Mouse (Mus musculus): ENCODE results near the gene Vwa5a. TPM values are rescaled to one million over a fixed set of nuclear protein-coding genes. Genes with fewer than 3 reads are reported as not detected.

Gene Vwa5a
- polyA plus RNA-seq, 1 experiment, result 72.4 TPM

DNA sequence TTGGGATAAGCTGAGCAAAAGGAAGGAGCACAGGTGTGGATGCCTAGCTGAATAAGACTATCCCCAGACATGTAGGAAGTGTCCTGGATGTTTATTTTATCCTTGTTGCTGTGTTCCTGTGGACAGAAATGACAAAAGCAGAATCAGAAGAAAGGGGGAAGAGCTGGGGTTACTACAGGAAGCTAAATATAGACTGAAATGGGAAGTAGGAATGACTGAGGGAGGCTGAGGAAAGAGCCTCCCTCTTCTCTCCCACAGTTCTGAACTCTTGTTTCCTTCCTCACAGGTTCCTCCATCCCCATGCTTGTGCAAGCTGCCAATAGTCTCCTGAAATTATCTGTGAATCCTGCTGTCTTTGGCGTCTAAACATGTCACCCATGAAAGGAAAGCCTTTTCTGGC, 23.3 kb downstream of the Vwa5a start:
- Histone ChIP-seq H3K9me3 (replicated peaks; ENCODE audit: control insufficient read depth, insufficient read depth, low read length, poor library complexity, severe bottlenecking) (no peaks in the 10 kb centered on the region), H3K9ac (ENCODE audit: low read depth, poor library complexity, severe bottlenecking) (no peak overlapping the region), H3K4me3 (ENCODE audit: low read depth, low read length) (no peak overlapping the region), H3K4me1 (ENCODE audit: control insufficient read depth, insufficient read depth, low read length) (no peaks in the 10 kb centered on the region), H3K27me3 (ENCODE audit: control insufficient read depth, insufficient read depth, low read length, poor library complexity, severe bottlenecking) (no peaks in the 10 kb centered on the region), H3K27ac (ENCODE audit: insufficient read depth, low read length) (no peak overlapping the region), H3K36me3 (ENCODE audit: control insufficient read depth, insufficient read depth, low read length, poor library complexity, severe bottlenecking) (no peaks in the 10 kb centered on the region)
- TF ChIP-seq POLR2A (IDR thresholded peaks at IDR 0.05; ENCODE audit: insufficient read depth, low read length), result no peak
- no peak for TF ChIP-seq CTCF (IDR thresholded peaks at IDR 0.05; ENCODE audit: low read depth, low read length)
- no peak for TF ChIP-seq EP300 (IDR thresholded peaks at IDR 0.05; ENCODE audit: insufficient read depth, low read depth, low read length)

DNA sequence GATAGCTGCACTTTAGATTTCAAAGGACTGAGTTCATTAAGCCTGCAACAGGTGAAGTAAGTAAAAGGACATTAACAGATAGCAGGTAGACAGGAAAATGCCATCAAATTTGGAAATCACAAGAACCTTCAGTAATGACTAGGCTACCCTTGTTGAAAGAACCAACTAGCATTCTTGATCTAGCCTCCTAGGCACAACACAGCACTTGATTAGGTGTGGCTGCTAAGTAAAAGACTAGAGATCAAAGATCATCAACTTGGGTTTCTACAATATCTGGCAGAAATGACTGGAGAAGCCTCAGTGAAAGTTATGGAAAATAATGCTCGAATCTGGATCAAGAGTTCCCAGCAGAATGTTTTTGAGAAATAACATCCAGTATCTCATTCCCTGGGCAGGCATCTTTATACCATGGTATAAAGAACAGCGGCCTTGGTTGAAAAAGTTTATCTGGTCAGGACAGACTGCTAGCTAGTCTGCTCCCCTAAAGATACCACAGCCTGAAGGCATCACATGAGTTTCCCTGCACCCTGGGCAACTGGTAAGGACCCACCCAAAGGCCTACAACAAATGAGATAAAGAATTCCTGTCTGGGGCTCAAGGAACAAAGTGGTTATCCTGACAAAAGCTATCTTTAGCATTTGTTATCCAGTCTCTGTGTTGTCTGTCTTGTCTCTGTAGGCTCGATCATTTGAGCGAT, 26.7 kb downstream of the Vwa5a start:
- Histone ChIP-seq H3K27ac (ENCODE audit: insufficient read depth, low read length) (no peak overlapping the region), H3K4me1 (ENCODE audit: control insufficient read depth, insufficient read depth, low read length) (no peaks in the 10 kb centered on the region), H3K9me3 (replicated peaks; ENCODE audit: control insufficient read depth, insufficient read depth, low read length, poor library complexity, severe bottlenecking) (no peaks in the 10 kb centered on the region), H3K4me3 (ENCODE audit: low read depth, low read length) (no peak overlapping the region), H3K36me3 (ENCODE audit: control insufficient read depth, insufficient read depth, low read length, poor library complexity, severe bottlenecking) (no peaks in the 10 kb centered on the region), H3K27me3 (ENCODE audit: control insufficient read depth, insufficient read depth, low read length, poor library complexity, severe bottlenecking) (no peaks in the 10 kb centered on the region), H3K9ac (ENCODE audit: low read depth, poor library complexity, severe bottlenecking) (no peak overlapping the region)
- no peak for TF ChIP-seq POLR2A (IDR thresholded peaks at IDR 0.05; ENCODE audit: insufficient read depth, low read length)
- no peak for TF ChIP-seq CTCF (IDR thresholded peaks at IDR 0.05; ENCODE audit: low read depth, low read length)
- no peak for TF ChIP-seq EP300 (IDR thresholded peaks at IDR 0.05; ENCODE audit: insufficient read depth, low read depth, low read length)

DNA sequence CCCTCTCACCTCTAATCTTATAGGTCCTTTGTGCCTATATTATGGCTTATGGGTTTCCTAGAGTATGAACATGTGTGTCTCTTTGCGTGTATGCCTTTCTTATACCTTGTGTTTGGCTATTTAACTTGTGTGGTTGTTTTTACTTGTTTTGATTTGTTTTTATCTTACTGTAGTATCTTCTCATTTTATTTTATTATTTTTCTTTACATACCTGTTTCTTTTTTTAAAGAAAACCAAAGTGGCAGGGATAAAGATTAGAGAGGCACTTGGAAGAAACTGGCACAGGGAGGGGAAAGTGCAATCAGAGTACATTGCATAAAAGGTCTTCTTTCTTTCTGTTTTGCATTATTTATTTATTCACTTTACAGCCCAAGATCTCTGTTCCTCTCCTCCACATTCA, 33.9 kb downstream of the Vwa5a start, which contains the start of gene Olfr920:
TSS of gene Olfr920 (plus strand) at position 301 of the 400 bp plus-strand sequence.
- H3K27me3 ChIP-seq (ENCODE audit: control insufficient read depth, insufficient read depth, low read length, poor library complexity, severe bottlenecking), result no peaks in the 10 kb centered on the region
- no peak within 1 kb of the TSS for H3K27ac ChIP-seq (ENCODE audit: insufficient read depth, low read length)
- H3K36me3 ChIP-seq (ENCODE audit: control insufficient read depth, insufficient read depth, low read length, poor library complexity, severe bottlenecking), result no peaks in the 10 kb centered on the region
- no peaks in the 10 kb centered on the region for H3K4me1 ChIP-seq (ENCODE audit: control insufficient read depth, insufficient read depth, low read length)
- no peaks in the 10 kb centered on the region for H3K9me3 ChIP-seq (replicated peaks; ENCODE audit: control insufficient read depth, insufficient read depth, low read length, poor library complexity, severe bottlenecking)
- no peak within 1 kb of the TSS for H3K4me3 ChIP-seq (ENCODE audit: low read depth, low read length)
- no peak within 1 kb of the TSS for H3K9ac ChIP-seq (ENCODE audit: low read depth, poor library complexity, severe bottlenecking)
- TF ChIP-seq CTCF (IDR thresholded peaks at IDR 0.05; ENCODE audit: low read depth, low read length) (no peak), EP300 (IDR thresholded peaks at IDR 0.05; ENCODE audit: insufficient read depth, low read depth, low read length) (no peak), POLR2A (IDR thresholded peaks at IDR 0.05; ENCODE audit: insufficient read depth, low read length) (no peak)

DNA sequence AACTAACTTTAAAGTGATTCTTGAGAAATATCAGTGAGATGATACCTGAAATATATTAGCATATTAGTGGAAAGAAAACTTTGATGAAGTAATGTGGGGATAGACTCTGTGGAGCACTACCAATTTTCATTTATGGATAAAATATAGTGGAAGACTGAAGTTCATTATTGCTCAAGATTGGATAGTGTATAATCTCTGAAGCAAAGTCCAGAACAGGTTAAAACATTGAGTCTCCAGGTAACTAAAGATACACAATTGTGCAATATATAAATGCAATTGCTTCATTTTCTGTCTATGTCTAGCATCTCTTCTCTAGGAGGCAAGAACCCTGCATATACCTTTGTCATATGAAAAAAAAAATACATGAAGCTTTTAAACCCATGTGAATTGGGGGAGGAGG, 54.7 kb downstream of the Vwa5a start, which contains the start of gene Olfr921:
TSS of gene Olfr921 (plus strand) at position 301 of the 400 bp plus-strand sequence.
- Histone ChIP-seq H3K4me3 (ENCODE audit: low read depth, low read length) (no peak within 1 kb of the TSS), H3K27me3 (ENCODE audit: control insufficient read depth, insufficient read depth, low read length, poor library complexity, severe bottlenecking) (no peaks in the 10 kb centered on the region), H3K9me3 (replicated peaks; ENCODE audit: control insufficient read depth, insufficient read depth, low read length, poor library complexity, severe bottlenecking) (no peaks in the 10 kb centered on the region), H3K4me1 (ENCODE audit: control insufficient read depth, insufficient read depth, low read length) (no peaks in the 10 kb centered on the region), H3K36me3 (ENCODE audit: control insufficient read depth, insufficient read depth, low read length, poor library complexity, severe bottlenecking) (no peaks in the 10 kb centered on the region), H3K9ac (ENCODE audit: low read depth, poor library complexity, severe bottlenecking) (no peak within 1 kb of the TSS), H3K27ac (ENCODE audit: insufficient read depth, low read length) (no peak within 1 kb of the TSS)
- no peak for TF ChIP-seq EP300 (IDR thresholded peaks at IDR 0.05; ENCODE audit: insufficient read depth, low read depth, low read length)
- TF ChIP-seq POLR2A (IDR thresholded peaks at IDR 0.05; ENCODE audit: insufficient read depth, low read length), result no peak

DNA sequence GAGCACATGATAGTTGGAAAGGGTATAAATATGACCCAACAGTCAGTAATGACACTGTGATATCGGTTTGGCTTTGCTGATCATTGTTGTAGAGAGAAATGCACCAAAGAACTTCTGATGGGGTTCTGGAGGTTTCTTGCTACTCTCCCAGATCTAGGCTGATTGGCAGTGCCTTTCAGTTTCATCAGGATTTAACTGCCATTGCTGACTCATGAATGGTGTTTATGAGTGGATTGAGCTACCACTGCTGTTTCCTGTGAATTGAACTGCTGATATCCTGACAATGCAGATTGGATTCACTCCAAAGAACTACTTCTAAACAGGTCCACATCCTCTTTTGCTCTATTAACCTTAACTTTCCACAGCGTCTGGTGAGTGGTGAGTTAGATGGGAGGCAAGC, 74.6 kb downstream of the Vwa5a start:
- H3K4me1 ChIP-seq (ENCODE audit: control insufficient read depth, insufficient read depth, low read length), result no peaks in the 10 kb centered on the region
- no peaks in the 10 kb centered on the region for H3K9me3 ChIP-seq (replicated peaks; ENCODE audit: control insufficient read depth, insufficient read depth, low read length, poor library complexity, severe bottlenecking)
- no peak overlapping the region for H3K9ac ChIP-seq (ENCODE audit: low read depth, poor library complexity, severe bottlenecking)
- H3K27me3 ChIP-seq (ENCODE audit: control insufficient read depth, insufficient read depth, low read length, poor library complexity, severe bottlenecking), result no peaks in the 10 kb centered on the region
- TF ChIP-seq EP300 (IDR thresholded peaks at IDR 0.05; ENCODE audit: insufficient read depth, low read depth, low read length) (no peak), CTCF (IDR thresholded peaks at IDR 0.05; ENCODE audit: low read depth, low read length) (no peak), POLR2A (IDR thresholded peaks at IDR 0.05; ENCODE audit: insufficient read depth, low read length) (no peak)
- H3K4me3 ChIP-seq (ENCODE audit: low read depth, low read length), result no peak overlapping the region
- no peaks in the 10 kb centered on the region for H3K36me3 ChIP-seq (ENCODE audit: control insufficient read depth, insufficient read depth, low read length, poor library complexity, severe bottlenecking)
- no peak overlapping the region for H3K27ac ChIP-seq (ENCODE audit: insufficient read depth, low read length)

Other genes starting within 250 kb of the Vwa5a start
- gene Olfr905, start 247.2 kb upstream of the Vwa5a start, polyA plus RNA-seq (2011; ENCODE audit: insufficient read depth, insufficient read length, low read depth, missing spikeins), result 0.41 and 0.49 TPM in 2 replicates
- gene Olfr906, start 231.2 kb upstream of the Vwa5a start, polyA plus RNA-seq (2011; ENCODE audit: insufficient read depth, insufficient read length, low read depth, missing spikeins), result not detected in 2 replicates
- not detected in 2 replicates for gene Olfr907, start 222.5 kb upstream of the Vwa5a start, polyA plus RNA-seq (2011; ENCODE audit: insufficient read depth, insufficient read length, low read depth, missing spikeins)
- not detected in 2 replicates for gene Olfr911-ps1, start 196.7 kb upstream of the Vwa5a start, polyA plus RNA-seq (2011; ENCODE audit: insufficient read depth, insufficient read length, low read depth, missing spikeins)
- not detected in 2 replicates for gene Olfr910, start 180.4 kb upstream of the Vwa5a start, polyA plus RNA-seq (2011; ENCODE audit: insufficient read depth, insufficient read length, low read depth, missing spikeins)
- 0.13 and 0.21 TPM in 2 replicates for gene Olfr912, start 138.1 kb upstream of the Vwa5a start, polyA plus RNA-seq (2011; ENCODE audit: insufficient read depth, insufficient read length, low read depth, missing spikeins)
- not detected in 2 replicates for gene Olfr913, start 125.5 kb upstream of the Vwa5a start, polyA plus RNA-seq (2011; ENCODE audit: insufficient read depth, insufficient read length, low read depth, missing spikeins)
- gene Olfr914, start 113.2 kb upstream of the Vwa5a start, polyA plus RNA-seq (2011; ENCODE audit: insufficient read depth, insufficient read length, low read depth, missing spikeins), result not detected in 2 replicates
- not detected in 2 replicates for gene Olfr916, start 58.4 kb upstream of the Vwa5a start, polyA plus RNA-seq (2011; ENCODE audit: insufficient read depth, insufficient read length, low read depth, missing spikeins)
- gene Olfr917, start 52.4 kb upstream of the Vwa5a start, polyA plus RNA-seq (2011; ENCODE audit: insufficient read depth, insufficient read length, low read depth, missing spikeins), result not detected in 2 replicates
- not detected in 2 replicates for gene Olfr918, start 43.7 kb upstream of the Vwa5a start, polyA plus RNA-seq (2011; ENCODE audit: insufficient read depth, insufficient read length, low read depth, missing spikeins)
- gene Olfr919, start 14.6 kb upstream of the Vwa5a start, polyA plus RNA-seq (2011; ENCODE audit: insufficient read depth, insufficient read length, low read depth, missing spikeins), result not detected in 2 replicates
- gene Olfr920, start 34.0 kb downstream of the Vwa5a start, polyA plus RNA-seq (2011; ENCODE audit: insufficient read depth, insufficient read length, low read depth, missing spikeins), result 0.37 and 0.43 TPM in 2 replicates
- not detected in 2 replicates for gene Olfr921, start 54.8 kb downstream of the Vwa5a start, polyA plus RNA-seq (2011; ENCODE audit: insufficient read depth, insufficient read length, low read depth, missing spikeins)
- not detected in 2 replicates for gene Olfr922, start 96.3 kb downstream of the Vwa5a start, polyA plus RNA-seq (2011; ENCODE audit: insufficient read depth, insufficient read length, low read depth, missing spikeins)
- gene Olfr923, start 108.3 kb downstream of the Vwa5a start, polyA plus RNA-seq (2011; ENCODE audit: insufficient read depth, insufficient read length, low read depth, missing spikeins), result not detected in 2 replicates
- gene Olfr924, start 126.2 kb downstream of the Vwa5a start, polyA plus RNA-seq (2011; ENCODE audit: insufficient read depth, insufficient read length, low read depth, missing spikeins), result not detected in 2 replicates
- not detected in 2 replicates for gene Olfr26, start 136.8 kb downstream of the Vwa5a start, polyA plus RNA-seq (2011; ENCODE audit: insufficient read depth, insufficient read length, low read depth, missing spikeins)
- gene Olfr926, start 158.9 kb downstream of the Vwa5a start, polyA plus RNA-seq (2011; ENCODE audit: insufficient read depth, insufficient read length, low read depth, missing spikeins), result not detected in 2 replicates
- gene Olfr930, start 211.5 kb downstream of the Vwa5a start, polyA plus RNA-seq (2011; ENCODE audit: insufficient read depth, insufficient read length, low read depth, missing spikeins), result not detected in 2 replicates